Mouse (Mus musculus) lung, embryonic 14.5 days (tissue): Measurements from ENCODE around the gene Lgals1. TPM values are rescaled to one million over a fixed set of nuclear protein-coding genes. Genes with fewer than 3 reads are reported as not detected.

ENCODE experiments used
- ATAC-seq: fragments of 200-750 bp; cut with Nextera tagmentation; 2 replicates; pipeline ENCODE4 v1.8.0; 2017; ENCODE audit warnings: mild to moderate bottlenecking, moderate TSS enrichment, moderate library complexity; ENCODE audit not compliant: insufficient read depth
- DNase-seq: peaks from one replicate; pipeline ENCODE4 v3.0.0-alpha.2; 2015
- H3K27ac ChIP-seq: fragments of 300-500 bp; sonication (generic); 2 replicates; pipeline ENCODE4 v1.5.1; 2014; ENCODE audit warnings: low read depth, mild to moderate bottlenecking, moderate library complexity
- H3K27me3 ChIP-seq: fragments of 300-500 bp; sonication (generic); 2 replicates; pipeline ENCODE4 v1.6.1; 2014; ENCODE audit warnings: low read length, control low read depth; ENCODE audit not compliant: insufficient read depth
- H3K36me3 ChIP-seq: fragments of 300-500 bp; sonication (generic); 2 replicates; pipeline ENCODE4 v1.6.1; 2014; ENCODE audit warnings: control low read depth; ENCODE audit not compliant: insufficient read depth
- H3K4me1 ChIP-seq: fragments of 300-500 bp; sonication (generic); 2 replicates; pipeline ENCODE4 v1.6.1; 2014; ENCODE audit warnings: antibody characterized with exemption, control low read depth; ENCODE audit not compliant: insufficient read depth
- H3K4me2 ChIP-seq: fragments of 300-500 bp; sonication (generic); 2 replicates; pipeline ENCODE4 v1.6.1; 2014; ENCODE audit warnings: mild to moderate bottlenecking
- H3K4me3 ChIP-seq: fragments of 300-500 bp; sonication (generic); 2 replicates; pipeline ENCODE4 v1.5.1; 2014; ENCODE audit warnings: low read depth, low read length
- H3K9ac ChIP-seq: fragments of 300-500 bp; sonication (generic); 2 replicates; pipeline ENCODE4 v1.6.1; 2014
- H3K9me3 ChIP-seq: fragments of 300-500 bp; sonication (generic); 2 replicates; pipeline ENCODE4 v1.6.1; 2016; ENCODE audit warnings: low read depth, low read length, control low read depth
- CTCF ChIP-seq: IDR thresholded peaks from 2 replicates; pipeline ENCODE4 v1.5.1; 2016; ENCODE audit warnings: antibody characterized with exemption, low read depth
- WGBS: fragments of 180-500 bp; shearing (Covaris S2); extraction: QIAGEN DNeasy Blood & Tissue Kit; methylation state at CpG from one replicate; pipeline ENCODE4 v1.1.7; 2014; 5-methylcytosine and 5-hydroxymethylcytosine counted together
- polyA plus RNA-seq: library from polyadenylated mRNA; unstranded; fragments of >200 nt; fragmentation: Nextera tagmentation; extraction: Ambion mirVana; gene quantifications from 2 replicates; pipeline ENCODE4 v1.2.1, GENCODE M21; 2014

The Lgals1 gene
- polyA plus RNA-seq, 1 experiment from 2014 or later, result 799 TPM

GRCm38 (mm10) chr15:78937963-78938362, 11.4 kb downstream of the Lgals1 start:
- H3K4me1 ChIP-seq, result peaks cover 5% of the 10 kb centered on the region; the same call in 1 of the 2 replicates
- H3K9ac ChIP-seq, result no peak overlapping the region
- DNase-seq (no peak), ATAC-seq (no peak)
- 95% methylated on average over 2 of the region's 2 CpGs for WGBS
- H3K4me3 ChIP-seq, result no peak overlapping the region
- H3K27me3 ChIP-seq, result no peaks in the 10 kb centered on the region
- no peak for TF ChIP-seq CTCF
- H3K4me2 ChIP-seq, result no peak overlapping the region
- H3K27ac ChIP-seq, result no peak overlapping the region
- no peaks in the 10 kb centered on the region for H3K9me3 ChIP-seq
- H3K36me3 ChIP-seq, result peaks cover 55% of the 10 kb centered on the region

GRCm38 (mm10) chr15:78940325-78940724, 13.8 kb downstream of the Lgals1 start:
- H3K27me3 ChIP-seq, result no peaks in the 10 kb centered on the region
- H3K36me3 ChIP-seq, result peaks cover 55% of the 10 kb centered on the region
- no peak overlapping the region for H3K27ac ChIP-seq
- no peak for DNase-seq
- no peak overlapping the region for H3K4me3 ChIP-seq
- ATAC-seq, result no peak
- WGBS, result 90% methylated on average over 13 of the region's 13 CpGs
- H3K9ac ChIP-seq, result no peak overlapping the region
- TF ChIP-seq CTCF, result no peak
- peaks cover 5% of the 10 kb centered on the region; the same call in 1 of the 2 replicates for H3K4me1 ChIP-seq
- H3K9me3 ChIP-seq, result no peaks in the 10 kb centered on the region
- no peak overlapping the region for H3K4me2 ChIP-seq

- peak; percentile 86 for TF ChIP-seq CTCF
- no peaks in the 10 kb centered on the region for H3K9me3 ChIP-seq
- peaks cover 42% of the 10 kb centered on the region for H3K36me3 ChIP-seq
- no peaks in the 10 kb centered on the region; the same call in 1 of the 2 replicates for H3K27me3 ChIP-seq
- peak overlapping the region; percentile 66 for H3K4me2 ChIP-seq
- DNase-seq (peak; percentile 92), ATAC-seq (peak; percentile 74)
- no peaks in the 10 kb centered on the region for H3K4me1 ChIP-seq
- H3K9ac ChIP-seq, result peak overlapping the region; percentile 43; the same call in 1 of the 2 replicates
- 3% methylated on average over 9 of the region's 9 CpGs for WGBS
- H3K27ac ChIP-seq, result no peak overlapping the region
- peak overlapping the region; percentile 36 for H3K4me3 ChIP-seq
These were observed 16.1 kb downstream of the Lgals1 start for GRCm38 (mm10) chr15:78942663-78943062.

GRCm38 (mm10) chr15:78946232-78946631, 19.7 kb downstream of the Lgals1 start:
- no peaks in the 10 kb centered on the region; the same call in 1 of the 2 replicates for H3K27me3 ChIP-seq
- peaks cover 8% of the 10 kb centered on the region for H3K36me3 ChIP-seq
- TF ChIP-seq CTCF, result no peak
- no peak overlapping the region for H3K4me3 ChIP-seq
- ATAC-seq, result no peak
- 65% methylated on average over 7 of the region's 7 CpGs for WGBS
- no peak overlapping the region for H3K9ac ChIP-seq
- no peak overlapping the region for H3K27ac ChIP-seq
- no peak overlapping the region for H3K4me2 ChIP-seq
- no peaks in the 10 kb centered on the region for H3K4me1 ChIP-seq
- H3K9me3 ChIP-seq, result no peaks in the 10 kb centered on the region
- DNase-seq, result peak; percentile 20

GRCm38 (mm10) chr15:78947657-78948056, 21.1 kb downstream of the Lgals1 start, which contains the start of gene Triobp:
Gene Triobp, plus strand, starts transcription at chr15:78947724.
- H3K27me3 ChIP-seq, result no peaks in the 10 kb centered on the region; the same call in 1 of the 2 replicates
- H3K9ac ChIP-seq, result peak within 1 kb of the TSS; percentile 46
- H3K4me2 ChIP-seq, result peak within 1 kb of the TSS; percentile 77
- under 1% methylated on average over 24 of the region's 24 CpGs for WGBS
- peak; percentile 98 for ATAC-seq
- peak within 1 kb of the TSS; percentile 38 for H3K4me3 ChIP-seq
- peak; percentile 97 for DNase-seq
- H3K9me3 ChIP-seq, result no peaks in the 10 kb centered on the region
- no peaks in the 10 kb centered on the region for H3K4me1 ChIP-seq
- no peaks in the 10 kb centered on the region for H3K36me3 ChIP-seq
- peak within 1 kb of the TSS; percentile 56; the same call in 1 of the 2 replicates for H3K27ac ChIP-seq
- no peak for TF ChIP-seq CTCF

- DNase-seq, result no peak
- Histone ChIP-seq H3K27ac (peak overlapping the region; percentile 56; the same call in 1 of the 2 replicates), H3K4me1 (no peaks in the 10 kb centered on the region), H3K4me3 (peak overlapping the region; percentile 38), H3K4me2 (peak overlapping the region; percentile 77), H3K9me3 (no peaks in the 10 kb centered on the region), H3K27me3 (no peaks in the 10 kb centered on the region; the same call in 1 of the 2 replicates), H3K36me3 (no peaks in the 10 kb centered on the region), H3K9ac (peak overlapping the region; percentile 46)
- no peak for TF ChIP-seq CTCF
- ATAC-seq, result 0 out of 2 replicates have a peak, but pooled peaks have one; percentile 4
- 3% methylated on average over 11 of the region's 11 CpGs for WGBS
These were observed 21.7 kb downstream of the Lgals1 start for GRCm38 (mm10) chr15:78948152-78948725.

- H3K4me3 ChIP-seq, result no peak overlapping the region
These were observed 22.4 kb downstream of the Lgals1 start for GRCm38 (mm10) chr15:78948883-78949282.

More at GRCm38 (mm10) chr15:78948883-78949282, 22.4 kb downstream of the Lgals1 start:
- no peak for TF ChIP-seq CTCF
- Histone ChIP-seq H3K36me3 (no peaks in the 10 kb centered on the region), H3K4me1 (no peaks in the 10 kb centered on the region), H3K27ac (no peak overlapping the region), H3K9ac (no peak overlapping the region), H3K27me3 (no peaks in the 10 kb centered on the region; the same call in 1 of the 2 replicates), H3K9me3 (no peaks in the 10 kb centered on the region), H3K4me2 (no peak overlapping the region)
- DNase-seq (no peak), ATAC-seq (no peak)
- 92% methylated on average over 3 of the region's 3 CpGs for WGBS
